Mouse (Mus musculus) limb, embryonic 14.5 days (tissue): ENCODE results near the gene Kit. TPM values are rescaled to one million over a fixed set of nuclear protein-coding genes. Genes with fewer than 3 reads are reported as not detected.

Experiments used
- ATAC-seq: fragments of 200-750 bp; cut with Nextera tagmentation; 2 replicates; pipeline ENCODE4 v1.8.0; 2017; ENCODE audit warnings: low read depth, moderate number of reproducible peaks, moderate TSS enrichment; ENCODE audit not compliant: low FRiP score
- DNase-seq: peaks from one replicate; pipeline ENCODE4 v3.0.0-alpha.2; 2015; ENCODE audit warnings: low spot score
- H3K27ac ChIP-seq: fragments of 300-500 bp; sonication (generic); replicated peaks from 2 replicates; pipeline ENCODE4 v1.5.1; 2014; ENCODE audit warnings: low read depth, mild to moderate bottlenecking, low read length, moderate library complexity, mixed read lengths
- H3K27me3 ChIP-seq: fragments of 300-500 bp; sonication (generic); 2 replicates; pipeline ENCODE4 v1.6.1; 2014; ENCODE audit warnings: low read length, mixed read lengths; ENCODE audit not compliant: control insufficient read depth, insufficient read depth
- H3K36me3 ChIP-seq: fragments of 300-500 bp; sonication (generic); 2 replicates; pipeline ENCODE4 v1.6.1; 2014; ENCODE audit warnings: mild to moderate bottlenecking, low read length, moderate library complexity, mixed read lengths; ENCODE audit not compliant: control insufficient read depth, insufficient read depth
- H3K4me1 ChIP-seq: fragments of 300-500 bp; sonication (generic); 2 replicates; pipeline ENCODE4 v1.6.1; 2014; ENCODE audit warnings: antibody characterized with exemption, low read length, mixed read lengths; ENCODE audit not compliant: control insufficient read depth, insufficient read depth
- H3K4me2 ChIP-seq: fragments of 300-500 bp; sonication (generic); replicated peaks from 2 replicates; pipeline ENCODE4 v1.6.1; 2014; ENCODE audit warnings: low read depth, mild to moderate bottlenecking, low read length, moderate library complexity; ENCODE audit not compliant: severe bottlenecking
- H3K4me3 ChIP-seq: fragments of 300-500 bp; sonication (generic); replicated peaks from 2 replicates; pipeline ENCODE4 v1.5.1; 2014; ENCODE audit warnings: low read length
- H3K9ac ChIP-seq: fragments of 300-500 bp; sonication (generic); 2 replicates; pipeline ENCODE4 v1.6.1; 2014; ENCODE audit warnings: mild to moderate bottlenecking, low read depth, low read length, moderate library complexity; ENCODE audit not compliant: severe bottlenecking
- H3K9me3 ChIP-seq: fragments of 300-500 bp; sonication (generic); 2 replicates; pipeline ENCODE4 v1.6.1; 2016; ENCODE audit warnings: low read length; ENCODE audit not compliant: control insufficient read depth
- POLR2A ChIP-seq: fragments of 200-500 bp; IDR thresholded peaks from 2 replicates; pipeline ENCODE4 v1.8.0; 2012; ENCODE audit warnings: inconsistent platforms, mild to moderate bottlenecking, moderate library complexity, borderline replicate concordance; ENCODE audit not compliant: insufficient read depth, insufficient read length; ENCODE audit errors: extremely low read depth
- WGBS: fragments of 180-500 bp; shearing (Covaris S2); extraction: QIAGEN DNeasy Blood & Tissue Kit; methylation state at CpG from one replicate; pipeline ENCODE4 v1.1.7; 2014; 5-methylcytosine and 5-hydroxymethylcytosine counted together
- polyA plus RNA-seq, 2 experiments: library from polyadenylated mRNA; depleted of rRNA in 1 of 2; stranded (reverse) in 1 of 2; unstranded in 1 of 2; fragments of >200 nt; fragmentation: Nextera tagmentation in 1 of 2; extraction: Ambion mirVana in 1 of 2; gene quantifications; 2 replicates each; pipeline versions ENCODE4 v1.2.1 to v1.2.3; 2012 to 2014

Gene Kit
- polyA plus RNA-seq, 2 experiments, result 16.1 to 17.7 TPM

DNA sequence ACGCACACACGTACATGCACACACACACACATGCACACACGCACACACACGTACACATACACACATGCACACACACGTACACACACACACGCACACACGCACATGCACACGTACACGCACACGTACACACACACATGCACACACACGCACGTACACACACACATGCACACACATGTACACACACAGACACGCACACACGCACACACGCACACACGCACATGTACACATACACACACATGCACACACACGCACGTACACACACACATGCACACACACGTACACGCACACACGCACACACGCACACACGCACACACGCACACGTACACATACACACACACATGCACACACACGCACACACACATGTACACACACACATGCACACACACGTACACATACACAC lies 85.6 kb downstream of the Kit start:
- no peak overlapping the region for H3K27ac ChIP-seq
- no peaks in the 10 kb centered on the region for H3K36me3 ChIP-seq
- ATAC-seq (no peak), DNase-seq (no peak)
- no peaks in the 10 kb centered on the region for H3K4me1 ChIP-seq
- WGBS, result 95% methylated on average over 27 of the region's 27 CpGs
- no peaks in the 10 kb centered on the region for H3K9me3 ChIP-seq
- H3K9ac ChIP-seq, result no peak overlapping the region
- H3K27me3 ChIP-seq, result no peaks in the 10 kb centered on the region
- no peak overlapping the region for H3K4me2 ChIP-seq
- H3K4me3 ChIP-seq, result no peak overlapping the region
- no peak for TF ChIP-seq POLR2A

DNA sequence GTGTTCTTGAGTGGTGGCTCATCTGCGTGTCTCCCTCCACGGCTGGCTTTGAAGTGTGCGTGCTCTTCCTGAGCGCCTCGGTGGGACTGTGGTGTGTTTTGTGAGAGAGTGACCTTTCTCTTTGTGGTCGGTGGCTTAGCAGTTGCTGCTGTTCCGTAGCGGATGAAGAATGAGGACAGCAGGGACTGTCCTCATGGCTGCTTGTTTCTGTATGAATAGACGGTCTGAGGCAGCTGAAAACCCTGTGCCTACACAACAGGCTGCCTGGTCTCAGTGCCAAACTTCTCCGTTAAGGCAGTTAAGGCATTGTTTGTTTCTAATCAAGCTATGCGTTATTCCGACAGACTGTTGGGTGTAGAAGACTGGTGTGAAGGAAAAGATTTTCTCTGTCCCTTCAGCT lies 87.8 kb downstream of the Kit start:
- H3K9ac ChIP-seq, result no peak overlapping the region
- no peak overlapping the region for H3K27ac ChIP-seq
- no peaks in the 10 kb centered on the region for H3K9me3 ChIP-seq
- H3K4me1 ChIP-seq, result no peaks in the 10 kb centered on the region
- ATAC-seq, result no peak
- H3K27me3 ChIP-seq, result no peaks in the 10 kb centered on the region
- TF ChIP-seq POLR2A, result no peak
- no peak overlapping the region for H3K4me3 ChIP-seq
- no peaks in the 10 kb centered on the region for H3K36me3 ChIP-seq
- DNase-seq, result no peak
- H3K4me2 ChIP-seq, result no peak overlapping the region
- WGBS, result 87% methylated on average over 12 of the region's 12 CpGs

DNA sequence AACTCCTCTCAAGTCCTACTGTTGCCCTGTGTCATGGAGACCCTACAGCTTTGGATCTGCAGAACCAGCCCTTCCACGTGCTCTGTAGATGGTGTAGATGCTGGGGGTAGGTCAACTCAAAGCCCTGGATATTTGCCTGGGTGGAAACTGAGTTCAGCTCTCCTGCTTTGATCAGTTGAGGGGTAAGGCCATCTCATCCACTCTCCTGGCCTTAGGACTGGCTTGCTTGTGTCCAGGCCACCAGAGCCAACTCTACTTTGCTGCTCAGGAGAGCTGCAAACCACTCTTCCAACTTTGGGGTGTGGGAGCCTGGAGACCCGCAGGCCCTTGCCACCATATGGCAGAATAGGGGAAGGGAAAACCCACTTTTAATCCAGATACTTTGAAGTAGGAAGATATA lies 89.1 kb downstream of the Kit start:
- WGBS, result 86% methylated on average over 2 of the region's 2 CpGs

GRCm38 (mm10) chr5:75667083-75667482 lies 92.4 kb downstream of the Kit start:
- H3K4me1 ChIP-seq, result no peaks in the 10 kb centered on the region
- no peaks in the 10 kb centered on the region for H3K27me3 ChIP-seq
- no peak overlapping the region for H3K4me3 ChIP-seq
- H3K4me2 ChIP-seq, result no peak overlapping the region
- H3K9ac ChIP-seq, result no peak overlapping the region
- no peaks in the 10 kb centered on the region for H3K36me3 ChIP-seq
- WGBS, result 67% methylated on average over 3 of the region's 3 CpGs
- no peaks in the 10 kb centered on the region for H3K9me3 ChIP-seq
- H3K27ac ChIP-seq, result no peak overlapping the region
- DNase-seq (no peak), ATAC-seq (no peak)
- TF ChIP-seq POLR2A, result no peak

More for the DNA sequence above, 89.1 kb downstream of the Kit start:
- Histone ChIP-seq H3K9me3 (no peaks in the 10 kb centered on the region), H3K27me3 (no peaks in the 10 kb centered on the region), H3K4me2 (no peak overlapping the region), H3K4me1 (no peaks in the 10 kb centered on the region), H3K4me3 (no peak overlapping the region), H3K27ac (no peak overlapping the region), H3K36me3 (no peaks in the 10 kb centered on the region), H3K9ac (no peak overlapping the region)
- DNase-seq (no peak), ATAC-seq (no peak)
- no peak for TF ChIP-seq POLR2A

- DNase-seq (no peak), ATAC-seq (no peak)
- 84% methylated on average over 5 of the region's 5 CpGs for WGBS
- H3K27ac ChIP-seq, result no peak overlapping the region
- H3K9ac ChIP-seq, result no peak overlapping the region
- TF ChIP-seq POLR2A, result no peak
- no peak overlapping the region for H3K4me3 ChIP-seq
- H3K27me3 ChIP-seq, result no peaks in the 10 kb centered on the region
- H3K9me3 ChIP-seq, result no peaks in the 10 kb centered on the region
- H3K4me1 ChIP-seq, result no peaks in the 10 kb centered on the region
- no peak overlapping the region for H3K4me2 ChIP-seq
- H3K36me3 ChIP-seq, result no peaks in the 10 kb centered on the region
Measured at GRCm38 (mm10) chr5:75671136-75671788, 96.5 kb downstream of the Kit start.

DNA sequence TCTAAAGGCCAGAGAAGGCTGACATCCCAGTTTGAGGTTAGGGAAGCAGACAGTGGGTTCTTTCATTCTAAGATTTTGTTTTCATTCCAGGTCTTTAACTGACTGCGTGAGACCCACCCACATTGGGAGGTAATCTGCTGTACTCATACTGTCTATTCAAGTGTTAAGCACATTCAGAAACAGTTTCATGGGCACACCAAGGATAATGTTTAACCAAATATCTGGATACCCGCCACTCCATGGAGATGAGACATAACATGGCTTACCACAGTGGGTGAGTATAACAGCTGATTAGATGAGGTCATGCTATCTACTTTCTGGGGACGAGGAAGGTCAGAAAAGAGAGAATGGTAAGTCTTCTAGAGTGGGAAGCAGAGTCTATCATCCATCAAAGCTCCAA lies 101.3 kb downstream of the Kit start:
- no peaks in the 10 kb centered on the region for H3K9me3 ChIP-seq
- no peak overlapping the region for H3K9ac ChIP-seq
- TF ChIP-seq POLR2A, result no peak
- no peaks in the 10 kb centered on the region for H3K27me3 ChIP-seq
- 92% methylated on average over 3 of the region's 3 CpGs for WGBS
- H3K36me3 ChIP-seq, result no peaks in the 10 kb centered on the region
- no peak overlapping the region for H3K27ac ChIP-seq
- no peak overlapping the region for H3K4me2 ChIP-seq
- no peak overlapping the region for H3K4me3 ChIP-seq
- ATAC-seq (no peak), DNase-seq (no peak)
- no peaks in the 10 kb centered on the region for H3K4me1 ChIP-seq
